Mouse (Mus musculus): ENCODE measurements around the gene Optn.

DNA sequence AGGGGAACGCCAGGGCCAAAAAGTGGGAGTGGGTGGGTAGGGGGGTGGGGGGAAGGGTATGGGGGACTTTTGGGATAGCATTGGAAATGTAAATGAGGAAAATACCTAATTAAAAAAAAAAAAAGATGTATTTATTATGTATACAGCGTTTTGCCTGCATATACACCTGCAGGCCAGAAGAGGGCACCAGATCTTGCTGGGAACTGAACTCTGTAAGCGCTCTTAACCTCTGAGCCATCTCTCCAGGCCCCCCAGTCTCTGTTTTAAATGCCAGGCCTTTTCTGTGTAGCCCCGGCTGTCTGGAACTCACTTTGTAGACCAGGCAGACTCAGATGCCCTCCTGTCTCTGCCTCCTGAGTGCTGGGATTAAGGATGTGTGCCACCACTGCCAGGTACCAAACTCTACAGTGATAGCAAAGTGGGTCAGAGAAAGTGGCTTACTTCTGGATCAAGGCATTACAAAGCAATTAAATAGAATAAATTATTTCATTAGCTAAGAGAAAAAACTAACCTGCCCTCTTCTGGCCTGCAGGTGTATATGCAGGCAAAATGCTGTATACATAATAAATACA, 38.6 kb downstream of the Optn start:
- TF ChIP-seq POLR2A (IDR thresholded peaks at IDR 0.05; ENCODE audit: extremely low read depth, insufficient read depth, low read length) (no peak), CTCF (IDR thresholded peaks at IDR 0.05; ENCODE audit: low read depth, low read length) (peak; percentile 65)
